Mouse (Mus musculus): ENCODE data around the gene Atp6v0e2.

GRCm38 (mm10) chr6:48548314-48548713 is 10.9 kb downstream of the Atp6v0e2 start:
- TF ChIP-seq CTCF (IDR thresholded peaks at IDR 0.05; ENCODE audit: low read depth, low read length) (no peak), GATA1 (IDR thresholded peaks at IDR 0.05; ENCODE audit: borderline replicate concordance, low read length) (no peak), POLR2AphosphoS5 (IDR thresholded peaks at IDR 0.05; ENCODE audit: insufficient replicate concordance, low read depth, low read length) (no peak), TAL1 (conservative IDR thresholded peaks at IDR 0.05; ENCODE audit: low read depth, low read length) (no peak)
